Mouse (Mus musculus) forebrain, embryonic 11.5 days (tissue): Measurements from ENCODE around the gene Evi5. TPM values are rescaled to one million over a fixed set of nuclear protein-coding genes. Genes with fewer than 3 reads are reported as not detected.

Experiments
- polyA plus RNA-seq: library from polyadenylated mRNA; unstranded; fragments of >200 nt; fragmentation: Nextera tagmentation; extraction: Ambion mirVana; gene quantifications from 2 replicates; pipeline ENCODE4 v1.2.1, GENCODE M21; 2014

The Evi5 gene
- polyA plus RNA-seq, 1 experiment from 2014 or later: 50.7 TPM

Other genes with a start within 250 kb of the Evi5 start
- 0.07 TPM in 1 of 2 replicates, not detected in the other for gene Gfi1, start 149.1 kb downstream of the Evi5 start, polyA plus RNA-seq
- gene Ube2d2b, start 45.0 kb downstream of the Evi5 start, polyA plus RNA-seq: 0.15 and 0.16 TPM in 2 replicates
- gene Rpl5, start 25.4 kb upstream of the Evi5 start, polyA plus RNA-seq: 83.2 and 84.4 TPM in 2 replicates
- gene Fam69a, start 112.0 kb upstream of the Evi5 start, polyA plus RNA-seq: 18.1 and 21.7 TPM in 2 replicates
- 138 and 148 TPM in 2 replicates for gene Mtf2, start 190.6 kb upstream of the Evi5 start, polyA plus RNA-seq